Mouse (Mus musculus) retina, postnatal 1 day (tissue): Measurements from ENCODE around the gene Gngt2.

ENCODE experiments used
- DNase-seq: peaks from one replicate; pipeline ENCODE4 v3.0.0-alpha.2; 2012

Gngt2 gene

DNA sequence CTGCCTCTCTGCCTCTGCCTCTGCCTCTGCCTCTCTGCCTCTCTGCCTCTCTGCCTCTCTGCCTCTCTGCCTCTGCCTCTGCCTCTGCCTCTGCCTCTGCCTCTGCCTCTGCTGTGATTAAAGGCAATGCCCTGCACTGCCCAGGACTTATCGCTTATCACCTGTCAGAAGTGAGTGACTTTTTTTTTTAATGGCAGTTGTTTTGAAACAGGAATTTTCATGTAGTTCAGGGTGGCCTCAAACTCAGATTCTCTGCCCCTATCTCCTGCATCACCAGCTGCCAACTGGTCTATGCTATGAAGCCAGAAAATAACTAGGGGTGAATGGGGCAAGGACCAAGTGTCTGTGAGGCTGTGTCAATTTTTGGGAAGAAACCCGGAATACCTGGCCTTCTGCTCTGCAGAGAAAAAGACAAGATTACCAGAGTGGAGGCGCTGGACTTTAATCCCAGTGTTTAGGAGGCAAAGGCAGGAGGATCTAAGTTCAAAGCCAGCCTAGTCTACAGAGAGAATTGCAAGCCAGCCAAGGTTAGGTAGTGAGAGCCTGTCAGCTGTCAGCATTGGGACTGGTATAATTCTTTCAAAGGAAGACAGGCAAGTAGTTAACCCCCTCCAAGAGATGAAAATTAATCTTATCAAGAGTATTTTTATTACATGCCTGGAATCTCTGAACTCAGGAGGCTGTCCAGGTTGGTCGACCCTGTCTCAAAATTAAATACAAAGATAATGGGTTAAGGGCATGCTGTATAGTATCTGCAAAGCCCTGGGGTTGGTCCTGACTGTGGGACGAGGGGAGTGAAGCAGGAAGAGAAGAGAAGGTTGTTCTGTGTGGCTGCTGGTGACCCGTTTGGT lies 10.5 kb upstream of the Gngt2 start:
- no peak for DNase-seq

DNA sequence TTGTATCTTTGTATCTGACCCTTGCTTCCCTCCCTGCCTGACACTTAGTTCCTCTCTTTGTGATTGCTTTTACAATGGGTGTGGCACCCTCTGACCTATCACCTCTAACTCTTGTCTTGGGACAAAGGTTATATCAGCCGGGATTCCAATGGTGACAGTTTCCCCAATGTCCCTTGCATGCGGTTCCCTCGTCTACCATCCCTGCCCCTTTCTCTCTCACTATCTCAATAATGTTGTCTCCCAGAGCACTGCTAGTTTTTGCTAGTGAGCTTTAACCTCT lies 9.9 kb upstream of the Gngt2 start:
- no peak for DNase-seq

DNA sequence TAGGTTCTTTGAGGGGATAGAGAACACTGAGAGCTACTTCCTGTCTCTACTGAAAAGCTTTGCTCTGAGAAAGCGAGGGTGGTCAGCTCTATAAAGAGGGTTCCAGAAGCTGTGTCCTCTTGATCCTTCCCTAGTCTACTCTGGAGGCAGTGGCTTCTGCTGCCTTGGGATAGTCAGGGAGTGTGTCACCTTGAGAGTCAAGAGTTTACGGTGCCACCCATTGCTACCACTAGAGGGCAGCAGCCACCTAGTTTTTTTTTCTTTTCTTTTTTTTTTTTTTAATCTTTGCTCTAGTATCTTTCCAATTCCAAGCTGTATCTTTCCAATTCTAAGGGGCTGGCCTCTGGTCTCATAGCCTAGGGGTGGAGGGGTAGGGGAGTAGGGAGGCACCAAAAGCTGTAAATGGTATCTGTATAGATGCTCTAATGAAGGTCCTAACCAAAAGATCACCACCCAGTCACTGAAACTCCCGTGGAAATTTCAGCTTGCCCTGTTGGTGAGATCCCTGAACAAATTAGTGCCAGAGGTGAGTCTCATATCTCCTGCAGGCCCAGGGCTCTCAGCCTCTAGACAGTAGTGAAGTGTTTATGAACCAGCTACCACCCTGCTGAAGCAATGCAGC lies 9.4 kb upstream of the Gngt2 start:
- DNase-seq, result peak; percentile 79

DNA sequence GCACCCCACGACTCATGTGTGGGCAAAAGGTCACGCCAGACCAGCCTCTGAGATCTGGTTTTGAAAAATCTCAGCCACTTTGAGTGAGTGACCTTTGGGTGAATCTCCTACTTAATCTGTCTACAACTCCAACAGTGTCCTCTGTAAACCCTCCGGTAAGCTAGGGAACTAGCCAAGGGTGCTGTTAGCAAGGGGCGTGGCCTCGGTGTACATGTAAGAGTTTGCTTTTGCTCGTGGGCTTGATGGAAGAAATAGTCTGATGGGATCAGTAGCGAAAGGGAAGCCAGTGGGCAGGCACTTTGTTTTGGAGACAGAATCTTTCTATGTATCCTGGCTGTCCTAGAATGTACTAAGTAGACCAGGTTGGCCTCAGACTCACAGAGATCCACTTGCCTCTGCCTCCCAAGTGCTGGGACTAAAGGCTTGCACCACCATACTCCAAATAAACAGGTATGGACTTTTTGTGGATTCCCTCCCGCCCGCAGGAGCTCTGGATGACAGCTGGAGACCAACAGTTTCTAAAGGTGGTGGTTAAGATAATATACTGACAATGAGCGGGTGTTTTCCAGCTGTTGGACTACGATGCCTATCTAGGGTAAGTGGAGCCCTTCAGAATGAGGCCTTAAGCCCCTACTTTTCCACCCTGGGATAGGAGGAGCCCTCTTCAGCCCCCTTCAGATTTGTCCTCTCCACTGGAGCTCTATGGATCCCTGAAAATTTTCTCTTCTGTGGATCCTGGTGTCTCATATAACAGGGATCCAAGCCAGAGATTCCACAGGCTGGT lies 8.6 kb upstream of the Gngt2 start:
- no peak for DNase-seq

DNA sequence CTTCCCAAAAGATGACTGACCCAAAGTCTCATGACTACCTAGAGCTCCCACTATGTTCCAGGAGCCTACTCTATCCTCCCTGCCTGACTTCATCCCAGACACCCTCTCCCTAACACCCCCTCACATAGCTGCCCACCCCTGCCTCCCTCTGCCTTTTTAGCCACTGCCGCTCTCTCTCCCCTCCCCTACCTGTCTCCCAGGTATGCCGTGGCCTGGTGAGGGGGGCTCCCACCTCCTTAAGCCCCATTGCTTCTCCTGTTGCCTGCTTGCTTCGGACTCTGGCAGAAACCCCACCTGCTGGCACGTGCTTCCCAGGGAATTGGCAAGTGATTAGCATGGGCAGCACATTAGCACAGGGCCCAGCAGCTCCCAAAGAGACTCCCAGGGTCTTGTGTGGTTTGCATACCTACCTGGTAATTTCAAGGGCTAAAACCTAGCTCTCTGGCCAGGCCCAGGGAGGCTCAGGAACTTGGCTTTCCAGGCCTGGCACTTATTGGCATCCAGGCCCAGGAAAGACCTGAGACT lies 7.4 kb upstream of the Gngt2 start:
- DNase-seq, result no peak

DNA sequence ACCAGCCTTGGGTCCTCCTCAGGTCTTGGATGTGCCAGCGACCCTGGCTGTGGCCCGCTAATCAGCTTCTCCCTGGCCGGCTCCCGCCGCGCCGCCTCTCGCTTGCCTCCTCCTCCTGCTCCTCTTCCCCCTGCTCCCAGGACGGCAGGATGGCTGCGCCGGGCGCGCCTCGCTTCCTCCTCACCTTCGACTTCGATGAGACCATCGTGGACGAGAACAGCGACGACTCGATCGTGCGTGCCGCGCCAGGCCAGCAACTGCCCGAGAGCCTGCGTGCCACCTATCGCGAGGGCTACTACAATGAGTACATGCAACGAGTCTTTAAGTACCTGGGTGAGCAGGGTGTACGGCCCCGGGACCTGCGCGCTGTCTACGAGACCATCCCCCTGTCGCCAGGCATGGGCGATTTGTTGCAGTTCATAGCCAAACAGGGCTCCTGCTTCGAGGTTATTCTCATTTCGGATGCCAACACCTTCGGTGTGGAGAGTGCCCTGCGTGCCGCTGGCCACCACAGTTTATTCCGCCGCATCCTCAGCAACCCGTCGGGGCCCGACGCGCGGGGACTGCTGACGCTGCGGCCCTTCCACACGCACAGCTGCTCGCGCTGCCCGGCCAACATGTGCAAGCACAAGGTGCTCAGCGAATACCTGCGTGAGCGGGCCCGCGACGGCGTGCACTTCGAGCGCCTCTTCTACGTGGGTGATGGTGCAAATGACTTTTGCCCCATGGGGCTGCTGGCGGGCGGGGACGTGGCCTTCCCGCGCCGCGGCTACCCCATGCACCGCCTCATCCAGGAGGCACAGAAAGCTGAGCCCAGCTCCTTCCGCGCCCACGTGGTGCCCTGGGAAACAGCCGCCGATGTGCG lies 6.4 kb upstream of the Gngt2 start:
- peak; percentile 44 for DNase-seq

DNA sequence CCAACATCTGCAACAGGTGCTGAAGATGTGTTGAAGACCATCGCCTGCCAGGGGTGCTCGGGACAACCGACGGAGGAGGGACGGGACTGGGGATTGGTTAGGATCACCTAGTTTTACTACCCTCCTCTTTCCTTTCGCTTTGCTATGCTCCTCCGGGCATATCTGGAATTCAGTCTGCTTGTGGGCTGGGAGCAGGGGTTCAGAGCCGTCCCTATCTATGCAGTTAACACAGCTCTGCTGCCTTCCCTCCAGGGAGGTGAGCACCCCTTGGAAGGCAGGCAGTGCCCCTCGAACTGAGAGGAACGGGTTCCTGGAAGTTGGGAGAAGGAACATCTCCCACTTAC lies 5.8 kb upstream of the Gngt2 start:
- no peak for DNase-seq

DNA sequence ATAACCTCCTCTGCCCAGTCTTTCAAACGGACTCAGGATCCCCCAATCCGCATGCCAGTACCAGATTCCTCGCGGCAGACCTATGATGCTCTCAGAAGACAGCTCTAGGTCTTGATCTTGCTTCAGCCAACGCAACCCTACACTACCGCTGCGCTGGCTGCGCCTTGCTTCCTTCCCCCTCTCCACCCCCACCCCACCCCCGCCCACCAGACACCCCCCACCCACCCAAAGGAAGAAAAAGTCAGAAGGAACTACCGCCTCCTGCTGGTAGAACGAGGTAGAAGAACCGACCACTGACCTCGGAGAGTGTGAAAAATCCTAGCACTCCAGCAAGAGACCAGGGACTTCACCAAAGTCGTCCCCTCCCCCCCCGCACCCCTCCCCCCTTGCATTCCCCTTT lies 5.4 kb upstream of the Gngt2 start:
- peak; percentile 73 for DNase-seq

DNA sequence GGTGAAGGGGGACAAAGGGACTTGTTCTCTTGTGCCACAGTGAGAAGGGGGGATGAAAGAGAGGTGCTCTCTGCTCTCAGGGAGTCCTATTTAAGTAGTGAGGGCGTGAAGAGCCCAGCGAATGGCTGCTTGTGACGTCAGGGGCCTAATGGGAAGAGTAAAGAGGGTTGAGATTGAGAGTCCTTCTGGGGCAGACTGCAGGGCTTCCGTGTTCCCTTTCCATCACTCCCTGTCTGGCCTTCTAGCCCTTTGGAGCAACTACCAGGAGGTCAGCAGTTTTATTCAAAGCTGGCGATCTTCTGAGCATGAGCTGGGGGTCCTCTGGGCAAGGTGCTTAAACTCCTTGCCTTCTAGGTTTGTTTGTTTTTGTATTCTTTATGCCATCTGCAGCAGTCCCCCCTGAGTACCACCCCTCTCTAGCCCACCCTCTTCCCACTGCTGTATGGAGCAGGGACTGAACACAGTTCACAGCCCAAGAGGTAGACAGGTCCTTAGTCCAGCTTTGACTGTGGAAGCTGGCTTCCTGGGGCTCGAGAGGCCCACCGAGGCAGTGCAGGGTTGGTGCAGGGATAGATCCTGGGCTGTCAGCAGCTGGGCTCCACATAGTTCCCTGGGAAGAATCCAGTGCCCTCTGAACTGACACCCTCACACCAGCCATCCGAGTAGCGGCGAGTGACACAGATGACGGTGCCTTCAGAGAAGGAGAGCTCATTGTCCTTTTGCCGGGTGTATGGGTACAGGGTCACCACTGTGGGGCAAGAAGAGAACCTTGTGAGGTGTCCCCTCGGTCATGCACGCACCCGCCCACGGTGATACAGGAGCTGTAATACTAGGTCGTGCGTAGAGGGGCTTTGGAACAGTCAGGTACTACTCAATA lies 4.6 kb upstream of the Gngt2 start:
- peak; percentile 23 for DNase-seq

DNA sequence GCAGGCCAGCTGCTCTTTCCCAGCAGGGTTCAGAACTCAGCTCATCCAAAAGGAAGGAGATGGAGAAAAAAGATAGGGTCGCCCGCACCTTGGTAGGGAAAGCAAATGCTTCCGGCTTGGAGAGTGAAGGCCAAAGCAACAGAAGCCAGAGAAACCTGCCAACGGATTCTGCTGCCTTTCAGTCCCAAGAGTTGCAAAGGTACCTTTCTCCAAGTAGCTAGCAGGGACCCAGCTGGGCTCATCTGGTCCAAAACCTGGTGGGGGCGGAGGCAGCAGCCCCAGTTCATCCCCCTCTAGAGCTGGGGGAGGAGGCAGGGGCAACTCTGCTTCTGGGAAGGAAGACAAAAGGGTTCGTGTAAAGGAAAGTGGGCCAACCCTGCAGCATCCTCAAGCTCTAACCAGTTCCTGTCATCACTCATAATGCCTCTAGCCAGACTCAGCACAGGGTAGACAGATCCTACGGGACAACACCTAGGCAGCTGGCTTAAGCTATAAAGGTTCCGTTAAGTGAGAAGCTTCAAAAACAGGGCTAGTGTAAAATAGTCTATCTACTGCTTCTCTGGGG lies 3.9 kb upstream of the Gngt2 start:
- peak; percentile 17 for DNase-seq

DNA sequence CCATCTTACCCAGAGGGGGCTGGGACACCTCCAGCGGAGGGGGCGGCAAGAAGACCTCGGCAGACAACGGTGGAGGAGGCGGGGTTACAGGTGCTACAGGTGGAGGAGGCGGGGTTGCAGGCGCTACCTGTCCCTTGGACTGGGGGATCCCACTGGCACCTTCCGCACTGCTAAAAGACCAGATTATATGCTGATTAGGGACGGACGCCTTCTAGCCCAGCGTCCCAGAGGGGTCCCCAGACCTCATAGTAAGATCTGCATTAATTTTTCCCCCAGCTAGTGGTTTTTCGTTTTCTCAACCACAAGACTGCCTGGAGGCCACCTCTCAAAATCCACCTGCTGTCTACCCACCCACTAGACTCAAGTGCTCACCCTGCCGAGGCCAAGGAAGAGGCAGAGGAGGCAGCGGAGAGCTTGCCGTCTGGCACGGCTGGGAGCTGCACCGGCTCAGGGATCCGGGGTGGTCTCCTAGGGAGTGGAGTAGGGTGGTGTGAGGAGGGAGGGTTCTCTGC lies 3.3 kb upstream of the Gngt2 start:
- DNase-seq, result no peak

DNA sequence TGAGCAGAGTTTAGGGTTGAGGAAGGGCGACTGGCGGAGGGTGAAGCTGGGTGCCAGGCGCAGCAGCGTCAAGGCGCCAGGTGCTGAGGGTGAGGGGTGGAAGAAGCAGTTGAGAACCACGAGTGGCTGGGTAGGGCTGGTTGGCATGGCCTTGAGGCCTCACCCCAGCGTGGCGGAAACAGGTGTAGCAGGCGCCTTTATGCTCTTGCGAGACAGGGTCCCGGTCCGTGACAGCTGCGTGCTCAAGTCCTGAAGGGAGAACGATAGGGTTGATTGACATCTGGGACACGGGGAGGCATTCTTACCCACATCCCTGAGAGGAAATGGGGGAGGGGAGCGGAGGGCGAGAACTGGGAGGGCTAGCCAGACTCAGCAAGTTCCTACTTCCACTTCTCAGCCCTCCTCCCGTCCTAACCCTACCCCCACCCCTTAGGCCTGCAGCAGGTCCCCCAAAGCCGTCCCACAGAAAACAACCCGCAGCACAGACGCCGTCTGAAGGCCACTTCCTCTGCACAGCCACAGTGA lies 2.8 kb upstream of the Gngt2 start:
- DNase-seq, result peak; percentile 60

DNA sequence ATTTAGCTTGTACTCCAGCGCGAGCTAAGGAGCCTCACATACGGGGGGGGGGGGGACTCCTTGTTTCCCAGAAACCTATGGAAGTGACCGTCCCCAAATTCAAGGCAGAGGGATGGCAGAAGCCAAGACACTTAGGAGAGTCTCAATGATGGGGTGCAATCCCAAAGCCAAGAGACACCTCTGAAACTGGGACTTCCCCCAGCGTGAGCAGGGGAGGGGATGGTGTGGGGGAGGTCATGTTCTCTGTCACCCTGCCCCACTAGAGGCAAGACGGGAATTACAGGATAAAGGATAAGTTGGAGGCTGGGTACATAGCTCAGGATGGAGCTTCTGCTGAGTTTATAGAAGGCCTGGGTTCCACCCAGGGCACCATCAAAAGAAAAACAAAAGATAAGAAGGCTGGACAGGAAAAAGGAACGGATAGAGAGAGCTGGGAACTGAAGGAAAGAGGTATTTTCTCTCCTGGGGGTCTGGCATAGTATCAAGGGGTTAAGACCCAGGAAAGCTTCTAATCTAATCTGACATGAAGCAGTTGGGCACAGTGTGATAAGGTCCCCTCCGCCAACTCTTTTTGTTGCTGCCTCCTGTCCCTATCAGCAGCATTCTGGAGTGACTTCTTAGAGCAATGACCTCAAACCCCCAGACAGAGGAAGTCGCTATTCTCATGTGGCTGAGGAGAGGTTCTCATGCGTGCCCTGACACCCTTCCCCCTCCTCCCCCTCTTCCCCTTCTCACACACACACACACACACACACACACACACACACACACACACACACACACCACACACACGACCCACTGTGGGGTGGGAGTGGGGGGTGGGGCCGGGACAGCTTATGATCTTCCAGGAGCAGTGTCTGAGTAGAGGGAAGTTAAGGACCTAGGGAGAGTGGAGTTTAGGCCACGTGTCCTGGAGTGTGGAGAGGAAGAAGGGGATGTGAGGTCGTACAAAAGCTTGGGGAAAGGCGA lies 2.0 kb upstream of the Gngt2 start:
- DNase-seq, result peak; percentile 42

DNA sequence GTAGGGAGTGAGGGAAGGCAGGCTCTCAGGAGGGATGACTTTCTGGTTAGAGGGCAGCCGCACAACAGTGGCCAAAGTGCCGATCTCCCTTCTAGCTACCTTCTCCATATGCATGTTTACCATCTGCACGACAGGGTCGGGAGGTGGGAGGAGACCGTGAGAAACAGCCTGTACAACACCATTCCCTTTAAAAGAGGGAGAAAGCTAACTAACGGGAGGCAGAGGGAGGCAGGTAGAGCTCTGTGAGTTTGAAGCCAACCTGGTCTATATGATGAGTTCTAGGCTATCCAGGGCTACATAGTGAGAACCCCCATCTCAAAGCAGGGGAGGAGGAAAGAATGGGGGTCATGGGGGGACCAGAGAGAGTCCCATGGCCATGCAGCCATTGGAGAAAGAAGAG lies 1.2 kb upstream of the Gngt2 start:
- DNase-seq, result no peak

DNA sequence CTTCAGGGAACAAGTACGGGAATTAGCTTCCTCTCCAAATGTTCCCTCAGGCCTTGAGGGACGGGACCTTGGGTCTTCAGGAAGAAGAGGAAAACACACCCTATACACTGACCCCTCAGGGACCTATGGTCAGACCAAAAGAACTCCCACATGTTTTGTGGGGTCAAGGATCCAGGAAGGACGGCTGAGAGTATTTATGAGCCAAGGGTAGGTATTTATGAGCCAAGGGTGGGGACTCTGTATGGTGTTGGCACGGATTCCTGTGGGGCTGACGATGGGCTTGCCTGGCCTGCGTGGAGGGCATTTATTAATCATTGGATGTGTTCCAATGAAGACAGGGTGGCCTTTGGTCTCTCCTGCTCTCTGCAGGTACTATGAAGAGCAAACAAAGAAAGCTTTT lies 583 bp upstream of the Gngt2 start:
- no peak for DNase-seq

DNA sequence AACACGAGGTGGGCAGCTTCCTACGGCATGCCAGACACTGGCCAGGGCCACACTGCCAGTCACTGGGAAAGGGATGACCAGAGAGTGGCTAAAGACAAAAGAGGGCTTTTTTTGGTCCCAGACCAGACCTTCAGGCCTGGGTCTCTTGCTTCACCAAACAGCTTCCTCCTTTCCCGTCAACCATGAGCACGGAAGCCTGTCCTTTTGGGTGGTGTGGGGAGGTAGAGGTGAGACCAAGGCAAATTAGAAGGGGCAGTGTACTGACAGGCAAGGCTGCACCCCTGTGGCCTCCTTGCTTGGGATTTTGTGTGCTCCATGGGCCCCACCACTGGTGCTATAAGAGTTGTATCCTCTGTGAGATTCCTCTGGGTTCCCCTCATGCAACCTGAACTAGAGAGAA lies 1.6 kb downstream of the Gngt2 start:
- no peak for DNase-seq

DNA sequence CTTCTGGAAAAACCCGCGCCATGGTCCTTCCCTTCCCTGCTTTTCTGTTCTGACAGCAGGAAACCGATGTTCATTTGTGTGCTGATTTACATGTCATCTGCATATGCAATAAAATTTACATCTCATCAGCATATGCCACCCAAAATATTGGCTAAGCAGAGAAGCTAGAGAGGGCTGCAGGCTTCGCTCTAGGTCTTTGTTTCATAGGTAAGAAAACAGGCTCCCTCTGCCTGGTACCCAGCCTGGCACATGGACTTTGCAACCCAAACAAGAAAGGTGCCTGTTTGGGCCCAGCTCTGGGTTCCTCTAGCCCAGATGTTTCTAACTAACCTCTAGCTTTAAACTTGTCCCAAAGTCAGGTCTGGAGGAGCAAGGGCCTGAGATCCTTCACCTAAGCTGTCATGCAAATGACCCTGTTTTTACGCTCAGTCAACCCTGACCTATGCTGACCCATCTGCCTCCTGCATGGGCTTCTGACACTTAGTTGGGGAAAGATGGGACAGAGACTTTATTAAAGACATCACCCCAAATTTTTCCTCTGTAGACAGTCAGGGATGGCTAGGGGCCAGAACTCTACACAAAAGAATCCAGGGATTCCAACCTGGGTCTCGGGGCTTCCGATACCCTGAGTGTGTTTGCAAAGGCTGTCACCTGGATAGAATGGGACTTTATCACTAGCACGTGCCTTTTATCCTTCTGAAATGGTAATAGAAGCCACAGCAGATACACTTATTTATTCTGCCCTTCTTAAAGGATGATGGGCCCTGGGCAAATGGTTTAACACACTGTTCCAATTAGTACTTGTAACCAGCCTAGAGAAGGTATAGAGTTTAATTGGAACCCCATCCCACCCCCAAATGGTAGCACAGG lies 2.2 kb downstream of the Gngt2 start:
- no peak for DNase-seq

DNA sequence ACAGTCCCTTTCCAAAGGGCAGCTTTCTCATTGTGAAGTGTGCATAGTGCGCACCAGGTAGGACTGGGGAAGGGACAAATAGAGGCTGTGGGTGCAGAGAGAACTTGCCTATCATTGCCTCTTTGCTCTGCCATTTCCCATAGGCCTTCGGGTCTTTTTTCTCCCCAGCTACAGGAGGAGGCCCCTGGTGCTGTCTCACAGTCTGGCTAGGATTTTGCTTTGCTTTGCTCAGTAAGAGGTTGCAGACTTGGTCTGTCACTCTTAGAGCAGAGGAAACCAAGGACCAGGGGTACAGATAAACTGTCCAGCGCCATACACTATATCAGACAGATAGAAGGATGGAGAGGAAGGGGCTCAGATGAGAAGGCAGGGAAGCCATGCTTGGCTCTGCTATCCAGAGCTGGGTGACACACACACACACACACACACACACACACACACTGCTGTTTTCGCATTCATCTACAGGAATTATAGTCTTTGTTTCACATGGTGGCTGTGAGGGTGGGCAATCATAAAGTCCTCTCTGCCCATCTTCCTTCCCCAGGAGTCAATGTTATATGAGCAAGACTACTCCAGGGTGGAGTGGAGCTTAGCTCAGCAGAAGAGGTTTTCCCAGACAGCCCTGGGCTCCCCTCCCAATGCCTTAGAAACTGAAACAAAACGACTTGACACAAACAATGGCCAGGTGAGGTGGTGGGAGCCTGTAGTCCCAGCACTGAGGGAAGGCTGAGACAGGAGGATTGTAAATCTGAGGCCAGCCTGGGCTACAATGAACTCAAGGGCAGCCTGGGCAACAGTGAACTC lies 3.9 kb downstream of the Gngt2 start:
- DNase-seq, result no peak
